Mouse (Mus musculus) kidney, embryonic 16.5 days (tissue): ENCODE measurements around the gene C1qtnf4. TPM values are rescaled to one million over a fixed set of nuclear protein-coding genes. Genes with fewer than 3 reads are reported as not detected.
"Not testable (repeated sequence)": the region's sequence is repeated elsewhere in the genome, so short reads cannot be mapped to it uniquely, and the experiment has no call there.

Source experiments
- ATAC-seq: fragments of 200-750 bp; cut with Nextera tagmentation; 2 replicates; pipeline ENCODE4 v1.8.0; 2017; ENCODE audit warnings: moderate TSS enrichment; ENCODE audit not compliant: low FRiP score, low TSS enrichment
- H3K27ac ChIP-seq: fragments of 300-500 bp; sonication (generic); 2 replicates; pipeline ENCODE4 v1.5.1; 2014; ENCODE audit warnings: low read length
- H3K27me3 ChIP-seq: fragments of 300-500 bp; sonication (generic); 2 replicates; pipeline ENCODE4 v1.6.1; 2014; ENCODE audit warnings: low read length, control low read depth, mixed read lengths; ENCODE audit not compliant: insufficient read depth
- H3K36me3 ChIP-seq: fragments of 300-500 bp; sonication (generic); 2 replicates; pipeline ENCODE4 v1.6.1; 2014; ENCODE audit warnings: low read length, control low read depth, mixed read lengths; ENCODE audit not compliant: insufficient read depth
- H3K4me1 ChIP-seq: fragments of 300-500 bp; sonication (generic); 2 replicates; pipeline ENCODE4 v1.6.1; 2014; ENCODE audit warnings: low read length, control low read depth, mixed read lengths; ENCODE audit not compliant: insufficient read depth
- H3K4me2 ChIP-seq: fragments of 300-500 bp; sonication (generic); replicated peaks from 2 replicates; pipeline ENCODE4 v1.6.1; 2014; ENCODE audit warnings: low read depth, low read length
- H3K4me3 ChIP-seq: fragments of 300-500 bp; sonication (generic); 2 replicates; pipeline ENCODE4 v1.5.1; 2014; ENCODE audit warnings: mild to moderate bottlenecking, low read length
- H3K9ac ChIP-seq: fragments of 300-500 bp; sonication (generic); replicated peaks from 2 replicates; pipeline ENCODE4 v1.6.1; 2014; ENCODE audit warnings: low read length
- H3K9me3 ChIP-seq: fragments of 300-500 bp; sonication (generic); 2 replicates; pipeline ENCODE4 v1.6.1; 2016; ENCODE audit warnings: low read length, control low read depth
- WGBS: fragments of 180-500 bp; shearing (Covaris S2); extraction: QIAGEN DNeasy Blood & Tissue Kit; methylation state at CpG from one replicate; pipeline ENCODE4 v1.1.7; 2014; 5-methylcytosine and 5-hydroxymethylcytosine counted together
- polyA plus RNA-seq: library from polyadenylated mRNA; unstranded; fragments of >200 nt; fragmentation: Nextera tagmentation; extraction: Ambion mirVana; gene quantifications from 2 replicates; pipeline ENCODE4 v1.2.1, GENCODE M21; 2015

The C1qtnf4 gene
- polyA plus RNA-seq, 1 experiment from 2014 or later = 7.0 TPM

DNA sequence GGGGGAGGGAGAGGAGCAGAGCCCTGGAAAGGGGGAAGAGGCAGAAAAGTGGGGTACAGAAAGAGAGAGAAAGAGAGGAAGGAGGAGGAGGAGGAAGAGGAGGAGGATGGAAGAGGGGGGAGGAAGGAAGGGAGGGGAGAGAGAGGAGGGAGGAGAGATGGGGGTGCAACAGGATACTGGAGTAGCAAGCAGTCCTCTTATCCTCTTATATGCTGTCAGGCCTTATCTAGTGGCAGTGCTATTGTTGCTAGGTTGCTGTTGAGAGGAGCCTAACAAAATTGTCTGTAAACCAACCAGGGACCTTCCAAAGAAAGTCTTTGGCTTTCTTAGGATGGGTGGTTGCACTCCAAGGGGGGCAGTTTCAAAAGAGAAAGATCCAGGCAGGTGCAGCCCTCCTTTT, 6.2 kb upstream of the C1qtnf4 start:
- H3K27ac ChIP-seq = no peak overlapping the region
- no peaks in the 10 kb centered on the region for H3K9me3 ChIP-seq
- no peaks in the 10 kb centered on the region for H3K4me1 ChIP-seq
- no peak for ATAC-seq
- no peaks in the 10 kb centered on the region for H3K27me3 ChIP-seq
- H3K36me3 ChIP-seq = no peaks in the 10 kb centered on the region
- H3K9ac ChIP-seq = no peak overlapping the region
- no peak overlapping the region for H3K4me3 ChIP-seq
- H3K4me2 ChIP-seq = no peak overlapping the region

DNA sequence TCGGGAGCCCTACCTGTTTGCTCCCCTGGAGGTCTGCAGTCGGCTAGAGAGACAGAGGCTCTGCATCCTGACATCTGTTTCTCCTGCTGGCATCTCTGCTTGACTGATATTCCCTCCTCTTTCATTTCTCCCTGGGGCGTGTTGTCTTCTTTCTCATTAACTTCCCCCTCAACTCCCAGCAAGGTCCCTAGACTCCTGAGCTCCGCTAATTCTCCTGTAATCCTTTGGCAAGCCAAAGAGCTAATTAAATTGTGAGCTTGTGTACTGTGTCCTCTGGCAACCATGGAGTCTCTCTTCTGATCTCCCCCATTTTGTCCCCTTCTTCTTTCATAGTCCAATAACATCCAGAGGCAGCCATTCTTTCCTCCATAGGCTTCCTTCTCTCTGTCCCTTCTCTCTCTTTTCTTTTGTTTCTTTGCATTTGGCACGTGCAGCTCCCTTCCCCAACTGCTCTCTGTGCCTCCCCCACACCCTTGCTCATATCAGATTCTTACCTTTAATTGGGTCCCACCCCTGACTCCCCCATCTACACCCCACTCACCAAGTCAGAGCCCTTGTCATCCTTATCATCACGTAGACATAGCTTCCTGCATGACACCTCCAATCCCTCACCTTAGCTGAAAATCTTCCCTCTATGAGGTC, 5.4 kb upstream of the C1qtnf4 start:
- Histone ChIP-seq H3K27ac (no peak overlapping the region), H3K4me2 (no peak overlapping the region), H3K27me3 (0 out of 2 replicates have a peak, but pooled peaks cover 3% of the 10 kb centered on the region), H3K4me3 (no peak overlapping the region), H3K4me1 (peaks cover 3% of the 10 kb centered on the region; the same call in 1 of the 2 replicates), H3K9ac (no peak overlapping the region), H3K36me3 (no peaks in the 10 kb centered on the region), H3K9me3 (no peaks in the 10 kb centered on the region)
- 29% methylated on average over 6 of the region's 6 CpGs for WGBS
- no peak for ATAC-seq

DNA sequence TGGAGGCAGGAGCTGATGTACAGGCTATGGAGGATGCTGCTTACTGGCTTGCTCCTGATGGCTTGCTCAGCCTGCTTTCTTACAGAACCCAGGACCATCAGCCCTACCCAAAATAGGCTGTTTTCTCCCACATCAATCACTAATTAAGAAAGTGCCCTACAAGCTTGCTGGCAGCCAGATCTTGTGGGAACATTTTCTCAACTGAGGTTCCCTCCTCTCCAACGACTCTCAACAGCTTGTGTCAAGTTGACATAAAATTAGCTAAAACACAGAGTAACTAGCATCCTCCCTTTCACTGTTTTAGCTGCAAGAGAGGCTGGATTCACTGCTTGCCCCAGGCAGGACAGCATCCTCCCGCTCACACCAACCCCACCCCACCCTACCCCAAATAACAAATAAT, 3.8 kb upstream of the C1qtnf4 start:
- no peak for ATAC-seq
- no peaks in the 10 kb centered on the region for H3K36me3 ChIP-seq
- H3K4me1 ChIP-seq = peaks cover 6% of the 10 kb centered on the region; the same call in 1 of the 2 replicates
- no peak overlapping the region for H3K4me2 ChIP-seq
- H3K27ac ChIP-seq = no peak overlapping the region
- H3K9ac ChIP-seq = no peak overlapping the region
- no peak overlapping the region for H3K4me3 ChIP-seq
- peaks cover 11% of the 10 kb centered on the region for H3K27me3 ChIP-seq
- 80% methylated on average over 2 of the region's 2 CpGs for whole genome bisulfite sequencing
- no peaks in the 10 kb centered on the region for H3K9me3 ChIP-seq

DNA sequence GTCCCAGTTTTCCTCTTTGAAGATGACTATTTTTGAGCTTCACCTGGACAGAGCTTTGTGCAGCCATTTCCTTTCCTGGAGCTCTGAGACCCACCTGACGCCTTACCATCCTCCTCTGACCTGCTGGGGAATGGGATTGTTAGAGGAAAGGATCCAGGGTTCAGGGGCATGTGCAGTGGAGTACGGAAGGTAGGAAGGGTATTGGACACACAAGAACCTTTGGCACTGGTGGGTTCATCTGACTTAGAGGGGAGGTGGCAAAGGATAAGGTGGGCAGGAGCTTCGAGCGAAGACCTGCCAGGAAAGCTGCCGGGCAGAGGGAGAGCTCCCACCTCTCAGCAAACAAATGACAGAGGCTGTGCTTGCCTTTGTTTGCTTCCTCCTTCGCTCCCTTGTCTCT, 776 bp downstream of the C1qtnf4 start:
- H3K4me1 ChIP-seq = peaks cover 10% of the 10 kb centered on the region

DNA sequence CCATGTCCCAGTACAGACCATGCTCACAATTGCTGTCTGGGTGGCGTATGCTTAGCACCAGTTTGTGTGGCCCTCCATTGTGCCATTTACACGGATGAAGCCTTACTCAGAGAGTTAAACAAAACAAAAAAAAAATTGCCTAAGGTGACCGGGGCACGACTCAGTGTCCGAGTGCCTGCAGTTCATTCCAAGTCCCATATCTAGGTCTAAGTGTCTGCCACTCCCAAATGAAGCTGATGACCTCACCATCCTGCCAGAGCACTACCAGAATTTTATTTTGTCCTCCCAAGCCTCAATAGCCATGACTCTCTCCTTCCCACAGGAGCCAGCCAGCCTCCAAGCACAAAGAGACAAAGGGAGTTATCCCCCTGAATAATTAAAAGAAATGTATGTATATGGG, 2.0 kb downstream of the C1qtnf4 start:
- Histone ChIP-seq H3K9me3 (no peaks in the 10 kb centered on the region), H3K9ac (no peak overlapping the region), H3K27me3 (peaks cover 36% of the 10 kb centered on the region), H3K36me3 (no peaks in the 10 kb centered on the region), H3K4me2 (no peak overlapping the region), H3K27ac (no peak overlapping the region), H3K4me3 (no peak overlapping the region), H3K4me1 (peaks cover 10% of the 10 kb centered on the region)
- WGBS = 75% methylated on average over 5 of the region's 5 CpGs
- no peak for ATAC-seq

More for the DNA sequence above, 776 bp downstream of the C1qtnf4 start:
- ATAC-seq = no peak
- peak overlapping the region; percentile 66; the same call in 1 of the 2 replicates for H3K9ac ChIP-seq
- H3K27me3 ChIP-seq = peaks cover 36% of the 10 kb centered on the region
- peak overlapping the region; percentile 85; the same call in 1 of the 2 replicates for H3K4me2 ChIP-seq
- no peaks in the 10 kb centered on the region for H3K9me3 ChIP-seq
- H3K27ac ChIP-seq = no peak overlapping the region
- H3K36me3 ChIP-seq = no peaks in the 10 kb centered on the region
- H3K4me3 ChIP-seq = peak overlapping the region; percentile 54
- 31% methylated on average over 6 of the region's 6 CpGs for WGBS

DNA sequence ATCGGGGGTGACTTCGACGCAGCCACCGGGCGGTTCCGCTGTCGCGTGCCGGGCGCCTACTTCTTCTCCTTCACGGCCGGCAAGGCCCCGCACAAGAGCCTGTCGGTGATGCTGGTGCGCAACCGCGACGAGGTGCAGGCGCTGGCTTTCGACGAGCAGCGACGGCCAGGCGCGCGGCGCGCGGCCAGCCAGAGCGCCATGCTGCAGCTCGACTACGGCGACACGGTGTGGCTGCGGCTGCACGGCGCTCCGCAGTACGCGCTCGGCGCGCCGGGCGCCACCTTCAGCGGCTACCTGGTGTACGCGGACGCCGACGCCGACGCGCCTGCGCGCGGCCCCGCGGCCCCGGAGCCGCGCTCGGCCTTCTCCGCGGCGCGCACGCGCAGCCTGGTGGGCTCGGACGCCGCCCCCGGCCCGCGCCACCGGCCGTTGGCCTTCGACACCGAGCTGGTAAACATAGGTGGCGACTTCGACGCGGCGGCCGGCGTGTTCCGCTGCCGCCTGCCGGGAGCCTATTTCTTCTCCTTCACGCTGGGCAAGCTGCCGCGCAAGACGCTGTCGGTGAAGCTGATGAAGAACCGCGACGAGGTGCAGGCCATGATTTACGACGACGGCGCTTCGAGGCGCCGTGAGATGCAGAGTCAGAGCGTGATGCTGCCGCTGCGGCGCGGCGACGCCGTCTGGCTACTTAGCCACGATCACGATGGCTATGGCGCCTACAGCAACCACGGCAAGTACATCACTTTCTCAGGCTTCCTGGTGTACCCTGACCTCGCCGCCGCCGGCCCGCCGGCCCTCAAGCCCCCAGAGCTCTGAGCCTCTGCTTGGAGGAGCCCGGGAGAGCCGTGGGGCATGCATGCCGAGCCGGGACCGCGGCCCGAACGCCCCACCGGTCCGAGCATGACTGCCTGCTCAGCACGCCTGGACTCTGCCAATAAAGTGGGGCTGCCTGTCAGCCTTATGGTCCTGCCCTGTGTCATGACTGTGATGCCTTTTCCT, 4.2 kb downstream of the C1qtnf4 start:
- Histone ChIP-seq H3K27ac (no peak overlapping the region), H3K4me1 (peaks cover 10% of the 10 kb centered on the region), H3K36me3 (peaks cover 13% of the 10 kb centered on the region), H3K4me3 (peak overlapping the region; percentile 58), H3K4me2 (peak overlapping the region; percentile 85), H3K9me3 (no peaks in the 10 kb centered on the region), H3K9ac (peak overlapping the region; percentile 63), H3K27me3 (peaks cover 36% of the 10 kb centered on the region)
- 2% methylated on average over 131 of the region's 133 CpGs for WGBS
- peak; percentile 62 for ATAC-seq

DNA sequence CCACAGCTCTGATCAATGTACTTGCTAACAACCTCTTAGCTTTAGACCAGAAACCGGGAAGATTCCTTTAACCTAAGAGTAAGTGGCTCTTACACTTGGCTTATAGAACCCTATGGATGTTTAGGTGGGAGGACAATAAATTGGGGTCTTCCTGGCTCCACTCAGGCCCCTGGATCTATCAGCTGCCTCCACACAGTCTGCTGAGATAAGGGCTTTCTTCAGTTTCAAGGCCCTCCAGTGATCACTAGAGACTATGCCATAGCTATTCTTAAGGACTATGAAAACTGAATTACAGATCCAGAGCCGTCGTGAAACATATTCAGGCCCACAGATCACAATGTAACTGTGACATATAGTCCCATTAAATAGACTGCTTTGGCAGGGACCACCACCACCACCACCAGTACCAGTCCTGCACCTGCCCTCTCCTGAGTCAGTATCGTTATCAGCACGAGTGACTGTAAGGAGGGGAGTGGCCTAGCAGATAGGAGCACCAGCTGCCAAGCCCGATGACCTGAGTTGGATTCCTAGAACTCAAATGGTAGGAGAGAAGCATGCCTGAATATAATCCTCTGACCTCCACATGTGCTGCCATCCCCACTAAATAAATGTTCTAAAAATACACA, 8.1 kb downstream of the C1qtnf4 start:
- Histone ChIP-seq H3K4me3 (no peak overlapping the region), H3K27ac (no peak overlapping the region), H3K9ac (no peak overlapping the region), H3K4me1 (peaks cover 4% of the 10 kb centered on the region; the same call in 1 of the 2 replicates), H3K4me2 (no peak overlapping the region), H3K27me3 (peaks cover 6% of the 10 kb centered on the region), H3K9me3 (no peaks in the 10 kb centered on the region), H3K36me3 (peaks cover 43% of the 10 kb centered on the region)
- WGBS = 92% methylated on average over 6 of the region's 6 CpGs
- ATAC-seq = no peak

DNA sequence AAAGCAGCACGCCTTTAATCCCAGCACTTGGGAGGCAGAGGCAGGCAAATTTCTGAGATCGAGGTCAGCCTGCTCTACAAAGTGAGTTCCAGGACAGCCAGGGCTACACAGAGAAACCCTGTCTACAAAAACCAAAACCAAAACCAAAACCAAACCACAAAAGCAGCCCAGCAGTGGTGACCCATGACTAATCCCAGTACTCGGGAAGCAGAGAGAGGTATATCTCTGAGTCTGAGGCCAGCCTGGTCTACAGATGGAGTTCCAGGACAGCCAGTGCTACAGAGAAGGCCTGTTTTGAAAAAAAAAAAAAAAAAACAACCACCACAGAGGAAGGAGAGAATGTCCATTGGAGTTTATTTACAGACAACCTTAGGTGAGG, 8.6 kb downstream of the C1qtnf4 start:
- peaks cover 45% of the 10 kb centered on the region for H3K36me3 ChIP-seq
- H3K9me3 ChIP-seq, H3K4me3 ChIP-seq: not testable (repeated sequence)

DNA sequence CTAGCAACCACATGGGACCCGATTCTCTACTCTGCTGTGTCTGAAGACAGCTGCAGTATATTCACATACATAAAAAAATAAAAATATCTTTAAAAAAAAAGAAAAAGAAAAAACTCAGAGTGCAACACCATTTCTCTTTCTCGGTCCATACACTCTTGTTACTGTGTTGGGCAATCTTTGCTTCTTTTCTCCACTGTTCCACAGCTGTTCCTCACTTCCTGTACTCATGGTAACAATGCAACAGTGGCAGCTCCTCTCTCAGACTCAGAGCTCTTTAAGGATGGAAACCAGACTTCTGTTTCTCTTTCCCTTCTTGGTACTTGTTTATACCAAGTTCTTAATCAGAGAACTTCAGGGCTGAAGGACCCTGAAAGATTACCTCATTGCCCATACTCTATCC, 17.7 kb downstream of the C1qtnf4 start:
- WGBS = 87% methylated on average over 2 of the region's 2 CpGs
- Histone ChIP-seq H3K4me1 (peaks cover 16% of the 10 kb centered on the region), H3K4me2 (peak overlapping the region; percentile 83), H3K4me3 (peak overlapping the region; percentile 97), H3K27me3 (no peaks in the 10 kb centered on the region), H3K27ac (no peak overlapping the region), H3K36me3 (peaks cover 32% of the 10 kb centered on the region), H3K9ac (peak overlapping the region; percentile 99), H3K9me3 (no peaks in the 10 kb centered on the region)
- no peak for ATAC-seq

More for the DNA sequence above, 8.6 kb downstream of the C1qtnf4 start:
- not testable (repeated sequence) for H3K4me2 ChIP-seq, H3K27me3 ChIP-seq, H3K27ac ChIP-seq, ATAC-seq, H3K9ac ChIP-seq, H3K4me1 ChIP-seq
- WGBS = 94% methylated on average over 3 of the region's 3 CpGs
